Mouse (Mus musculus) spleen, adult 2 months (tissue): ENCODE data around the gene Itih4. TPM values are rescaled to one million over a fixed set of nuclear protein-coding genes. Genes with fewer than 3 reads are reported as not detected.

Experiments
- DNase-seq, 2 experiments: peaks; one replicate each; pipeline versions ENCODE4 v3.0.0 to v3.0.0-alpha.2; 2012 to 2021; ENCODE audit warnings: low spot score in 2 of 2, low read depth in 1 of 2
- H3K27ac ChIP-seq: fragments of 200-500 bp; 2 replicates; pipeline ENCODE4 v1.5.1; 2012; ENCODE audit warnings: low read length, inconsistent platforms; ENCODE audit not compliant: insufficient read depth
- H3K27me3 ChIP-seq: fragments of 200-500 bp; 2 replicates; pipeline ENCODE4 v1.6.1; 2012; ENCODE audit warnings: mild to moderate bottlenecking, moderate library complexity, low read length, inconsistent platforms; ENCODE audit not compliant: control insufficient read depth, insufficient read depth
- H3K36me3 ChIP-seq: fragments of 200-500 bp; 2 replicates; pipeline ENCODE4 v1.6.1; 2012; ENCODE audit warnings: mild to moderate bottlenecking, low read length, inconsistent platforms; ENCODE audit not compliant: control insufficient read depth, insufficient read depth
- H3K4me1 ChIP-seq: fragments of 200-500 bp; 2 replicates; pipeline ENCODE4 v1.6.1; 2011; ENCODE audit warnings: inconsistent platforms; ENCODE audit not compliant: control insufficient read depth, insufficient read depth, insufficient read length
- H3K4me3 ChIP-seq: fragments of 200-500 bp; 2 replicates; pipeline ENCODE4 v1.5.1; 2011; ENCODE audit warnings: mild to moderate bottlenecking, inconsistent platforms; ENCODE audit not compliant: insufficient read depth, insufficient read length; ENCODE audit errors: extremely low read depth
- CTCF ChIP-seq: fragments of 200-500 bp; IDR thresholded peaks from 2 replicates; pipeline ENCODE4 v1.5.1; 2011; ENCODE audit warnings: mild to moderate bottlenecking, inconsistent platforms; ENCODE audit not compliant: insufficient read depth, insufficient read length, insufficient replicate concordance; ENCODE audit errors: extremely low read depth
- POLR2A ChIP-seq: fragments of 200-500 bp; IDR thresholded peaks from 2 replicates; pipeline ENCODE4 v1.6.1; 2011; ENCODE audit warnings: low read depth, low read length, inconsistent platforms
- WGBS: fragments of 180-500 bp; shearing (Covaris S2); methylation state at CpG from one replicate; pipeline ENCODE4 v1.1.7; 2018; 5-methylcytosine and 5-hydroxymethylcytosine counted together
- polyA plus RNA-seq: library from polyadenylated mRNA; depleted of rRNA; stranded (reverse); fragments of >200 nt; gene quantifications from 2 replicates; pipeline ENCODE4 v1.2.3, GENCODE M21; 2012

The Itih4 gene
- polyA plus RNA-seq, 1 experiment: 0.50 TPM

GRCm38 (mm10) chr14:30870206-30871147 is 15.8 kb upstream of the Itih4 start:
- TF ChIP-seq CTCF (no peak), POLR2A (no peak)
- H3K27me3 ChIP-seq: no peaks in the 10 kb centered on the region
- 84% methylated on average over 25 of the region's 25 CpGs for WGBS
- no peak for DNase-seq
- H3K4me3 ChIP-seq: no peak overlapping the region
- H3K27ac ChIP-seq: no peak overlapping the region
- no peaks in the 10 kb centered on the region for H3K4me1 ChIP-seq
- H3K36me3 ChIP-seq: peaks cover 11% of the 10 kb centered on the region

- TF ChIP-seq POLR2A (no peak), CTCF (no peak)
- Histone ChIP-seq H3K27me3 (no peaks in the 10 kb centered on the region), H3K27ac (0 out of 2 replicates have a peak overlapping the region, but pooled peaks have one; percentile 3), H3K4me3 (no peak overlapping the region), H3K36me3 (peaks cover 12% of the 10 kb centered on the region), H3K4me1 (no peaks in the 10 kb centered on the region)
- WGBS: 93% methylated on average over 18 of the region's 18 CpGs
- no peak for DNase-seq
Observed at GRCm38 (mm10) chr14:30874095-30874700, 12.1 kb upstream of the Itih4 start.

- no peak for DNase-seq
- no peak for TF ChIP-seq CTCF
- TF ChIP-seq POLR2A: no peak
- H3K27ac ChIP-seq: 0 out of 2 replicates have a peak overlapping the region, but pooled peaks have one; percentile 6
- H3K4me3 ChIP-seq: no peak overlapping the region
- 88% methylated on average over 12 of the region's 12 CpGs for WGBS
- H3K27me3 ChIP-seq: no peaks in the 10 kb centered on the region
- H3K36me3 ChIP-seq: peaks cover 12% of the 10 kb centered on the region
- no peaks in the 10 kb centered on the region for H3K4me1 ChIP-seq
Observed at GRCm38 (mm10) chr14:30875130-30875865, 11.0 kb upstream of the Itih4 start.

GRCm38 (mm10) chr14:30875955-30876354 is 10.3 kb upstream of the Itih4 start:
- H3K4me3 ChIP-seq: no peak overlapping the region
- no peak for DNase-seq
- H3K27me3 ChIP-seq: no peaks in the 10 kb centered on the region
- WGBS: 80% methylated on average over 9 of the region's 9 CpGs
- H3K36me3 ChIP-seq: peaks cover 12% of the 10 kb centered on the region
- TF ChIP-seq POLR2A (no peak), CTCF (no peak)
- no peaks in the 10 kb centered on the region for H3K4me1 ChIP-seq
- peak overlapping the region; percentile 6; the same call in 1 of the 2 replicates for H3K27ac ChIP-seq

- no peaks in the 10 kb centered on the region for H3K27me3 ChIP-seq
- H3K36me3 ChIP-seq: peaks cover 12% of the 10 kb centered on the region
- WGBS: 92% methylated on average over 10 of the region's 10 CpGs
- no peaks in the 10 kb centered on the region for H3K4me1 ChIP-seq
- H3K4me3 ChIP-seq: no peak overlapping the region
- no peak for TF ChIP-seq CTCF
- TF ChIP-seq POLR2A: no peak
- H3K27ac ChIP-seq: no peak overlapping the region
- DNase-seq: no peak
Observed at GRCm38 (mm10) chr14:30876451-30876850, 9.8 kb upstream of the Itih4 start.

- WGBS: 88% methylated on average over 3 of the region's 3 CpGs
- Histone ChIP-seq H3K4me1 (no peaks in the 10 kb centered on the region), H3K36me3 (peaks cover 10% of the 10 kb centered on the region), H3K27me3 (no peaks in the 10 kb centered on the region), H3K27ac (no peak overlapping the region), H3K4me3 (no peak overlapping the region)
- no peak for DNase-seq
- TF ChIP-seq POLR2A (no peak), CTCF (no peak)
Observed at GRCm38 (mm10) chr14:30877827-30878226, 8.4 kb upstream of the Itih4 start.
